Comparison of ENCODE assay signal across 8 mouse cellular contexts in the genomic region with DNA sequence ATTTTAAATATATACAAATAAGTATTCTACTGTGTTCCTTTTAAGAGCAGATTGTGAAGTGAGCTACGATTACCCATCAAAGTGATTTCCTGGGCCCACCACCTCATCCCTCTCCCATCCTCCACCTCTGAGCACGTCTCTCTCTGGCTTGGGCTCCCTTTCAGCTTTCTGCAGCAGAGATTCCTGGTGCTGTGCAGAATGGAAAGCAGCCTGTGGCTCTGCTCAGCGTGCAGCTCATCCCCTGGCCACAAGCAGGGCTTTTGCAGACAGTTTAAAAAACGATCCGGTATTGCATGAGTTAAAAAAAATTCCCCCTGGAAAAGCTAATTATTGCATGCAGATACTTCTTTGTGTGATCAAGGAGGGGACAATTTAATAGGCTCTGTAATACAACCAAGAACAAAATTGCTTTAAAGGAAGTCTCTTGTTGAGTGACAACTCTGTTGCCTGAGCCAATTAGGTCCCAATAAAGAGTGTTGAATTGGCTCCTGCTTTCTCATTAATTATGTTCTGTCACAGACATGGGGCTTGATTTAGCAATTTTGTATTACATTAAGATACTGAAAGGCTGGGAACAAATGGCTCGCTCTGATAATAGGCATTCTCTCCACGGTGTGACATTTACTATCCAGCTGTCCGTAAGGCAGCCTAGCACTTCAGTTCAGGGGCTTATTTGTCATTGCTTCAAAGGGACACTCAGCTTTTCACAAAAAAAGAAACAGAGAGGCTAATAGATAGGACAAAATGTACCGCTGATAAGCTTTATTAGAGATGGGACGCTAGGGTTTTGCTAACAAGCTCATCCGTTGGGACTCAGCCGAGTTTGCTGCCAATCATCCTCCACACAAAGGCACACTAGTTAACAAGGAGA.
DNase-seq lines count a peak whose midpoint lies in the region; ATAC-seq lines count a peak whose summit lies in the region.

No protein-coding gene starts in this region.

- H3K27me3 ChIP-seq in embryonic facial prominence, embryonic 12.5 days: no peaks in the 10 kb centered on the region
- H3K27me3 ChIP-seq in hindbrain, embryonic 14.5 days (ENCODE audit: control insufficient read depth, insufficient read depth, low read length): peaks cover 41% of the 10 kb centered on the region
- no peaks in the 10 kb centered on the region for H3K27me3 ChIP-seq in neural tube, embryonic 11.5 days (ENCODE audit: control insufficient read depth, insufficient read depth, low read length)

- DNase-seq in left cerebral cortex, postnatal 4 days: peak; percentile 32
- no peak for DNase-seq in left cerebral cortex, adult 11 months (ENCODE audit: low spot score)
- DNase-seq in hindbrain, embryonic 14.5 days (ENCODE audit: low spot score): peak; percentile 79
- peak; percentile 39 for DNase-seq in neural tube, embryonic 11.5 days (ENCODE audit: low spot score)
- DNase-seq in adrenal gland, postnatal 4 days (ENCODE audit: low spot score in 2 of 2): no peak
- DNase-seq in kidney, postnatal 25 days: no peak
- no peak for DNase-seq in natural killer cell, adult 2 months (ENCODE audit: low spot score in 2 of 2)

- no peaks in the 10 kb centered on the region for H3K36me3 ChIP-seq in embryonic facial prominence, embryonic 12.5 days
- no peaks in the 10 kb centered on the region for H3K36me3 ChIP-seq in hindbrain, embryonic 14.5 days (replicated peaks; ENCODE audit: control insufficient read depth, insufficient read depth)
- H3K36me3 ChIP-seq in neural tube, embryonic 11.5 days (ENCODE audit: control insufficient read depth, insufficient read depth, low read length): no peaks in the 10 kb centered on the region

- H3K4me1 ChIP-seq in embryonic facial prominence, embryonic 12.5 days: peaks cover 7% of the 10 kb centered on the region; the same call in 1 of the 2 replicates
- peaks cover 39% of the 10 kb centered on the region for H3K4me1 ChIP-seq in hindbrain, embryonic 14.5 days (replicated peaks; ENCODE audit: control insufficient read depth, insufficient read depth, low read length)
- peaks cover 17% of the 10 kb centered on the region for H3K4me1 ChIP-seq in neural tube, embryonic 11.5 days (ENCODE audit: control insufficient read depth, insufficient read depth, low read length)

- ATAC-seq in embryonic facial prominence, embryonic 12.5 days (ENCODE audit: insufficient number of reproducible peaks, insufficient read depth, low FRiP score, low TSS enrichment): peak; percentile 67; the same call in 1 of the 2 replicates
- ATAC-seq in hindbrain, embryonic 14.5 days (ENCODE audit: low FRiP score): peak; percentile 78
- ATAC-seq in neural tube, embryonic 11.5 days (ENCODE audit: insufficient read depth, low FRiP score, low TSS enrichment): peak; percentile 60

- no peak overlapping the region for H3K27ac ChIP-seq in embryonic facial prominence, embryonic 12.5 days
- H3K27ac ChIP-seq in hindbrain, embryonic 14.5 days: peak overlapping the region; percentile 77
- no peak overlapping the region for H3K27ac ChIP-seq in neural tube, embryonic 11.5 days (ENCODE audit: low read depth, low read length)

- intact Hi-C loops in left cerebral cortex, postnatal 4 days (cut with DNase I): loop anchor here (5.0 to 10.0 kb wide), 3 partner anchors 103 to 1625 kb away; no protein-coding TSS in a partner anchor

- H3K9me3 ChIP-seq in embryonic facial prominence, embryonic 12.5 days: no peaks in the 10 kb centered on the region
- H3K9me3 ChIP-seq in hindbrain, embryonic 14.5 days (ENCODE audit: control insufficient read depth, low read length): peaks cover 4% of the 10 kb centered on the region; the same call in 1 of the 2 replicates
- no peaks in the 10 kb centered on the region for H3K9me3 ChIP-seq in neural tube, embryonic 11.5 days (ENCODE audit: control insufficient read depth, low read length)

- no peak overlapping the region for H3K4me3 ChIP-seq in embryonic facial prominence, embryonic 12.5 days
- no peak overlapping the region for H3K4me3 ChIP-seq in hindbrain, embryonic 14.5 days (replicated peaks; ENCODE audit: low read length)
- no peak overlapping the region for H3K4me3 ChIP-seq in neural tube, embryonic 11.5 days (ENCODE audit: low read depth, low read length)

- 32% methylated on average over 12 of the region's 12 CpGs for WGBS in embryonic facial prominence, embryonic 12.5 days
- 6% methylated on average over 12 of the region's 12 CpGs for WGBS in hindbrain, embryonic 14.5 days
- WGBS in neural tube, embryonic 11.5 days: 19% methylated on average over 12 of the region's 12 CpGs

- no peak overlapping the region for H3K9ac ChIP-seq in embryonic facial prominence, embryonic 12.5 days
- H3K9ac ChIP-seq in hindbrain, embryonic 14.5 days: peak overlapping the region; percentile 0; the same call in 1 of the 2 replicates
- H3K9ac ChIP-seq in neural tube, embryonic 11.5 days (ENCODE audit: low read length): no peak overlapping the region

- no peak overlapping the region; the same call in 1 of the 2 replicates for H3K4me2 ChIP-seq in embryonic facial prominence, embryonic 12.5 days (replicated peaks)
- peak overlapping the region; percentile 20 for H3K4me2 ChIP-seq in hindbrain, embryonic 14.5 days (replicated peaks)
- H3K4me2 ChIP-seq in neural tube, embryonic 11.5 days (ENCODE audit: low read depth): peak overlapping the region; percentile 21

Comparison
In these comparisons a context has a peak if more than half of its experiments do, and no peak if none do; other contexts are left out.
1. DNase-seq: peak in left cerebral cortex, postnatal 4 days (single experiment), hindbrain, embryonic 14.5 days (single experiment) and neural tube, embryonic 11.5 days (single experiment); none in left cerebral cortex, adult 11 months (single experiment), adrenal gland, postnatal 4 days (0 of 2), kidney, postnatal 25 days (0 of 2) and natural killer cell, adult 2 months (0 of 2).
2. Peak in every context shown above with its lines, with median percentiles within 50 percentile points of each other: ATAC-seq.